Mouse (Mus musculus) neural tube, embryonic 15.5 days (tissue): ENCODE measurements at regions not wholly inside any gene's neighbourhood (a gene's known extent, or its start where the extent isn't known, plus 50 kb on each side); places are given as distances from the start of the nearest gene placed in this dataset.

Experiments
- ATAC-seq: fragments of 200-750 bp; cut with Nextera tagmentation; 2 replicates; pipeline ENCODE4 v1.8.0; 2017; ENCODE audit warnings: mild to moderate bottlenecking, moderate TSS enrichment, moderate library complexity; ENCODE audit not compliant: low FRiP score
- H3K27ac ChIP-seq: fragments of 300-500 bp; sonication (generic); replicated peaks from 2 replicates; pipeline ENCODE4 v1.5.1; 2015; ENCODE audit warnings: mild to moderate bottlenecking, inconsistent platforms
- H3K27me3 ChIP-seq: fragments of 300-500 bp; sonication (generic); replicated peaks from 2 replicates; pipeline ENCODE4 v1.6.1; 2015; ENCODE audit warnings: inconsistent platforms
- H3K36me3 ChIP-seq: fragments of 300-500 bp; sonication (generic); 2 replicates; pipeline ENCODE4 v1.6.1; 2015; ENCODE audit warnings: inconsistent platforms
- H3K4me1 ChIP-seq: fragments of 300-500 bp; sonication (generic); 2 replicates; pipeline ENCODE4 v1.6.1; 2015; ENCODE audit warnings: inconsistent platforms
- H3K4me2 ChIP-seq: fragments of 300-500 bp; sonication (generic); 2 replicates; pipeline ENCODE4 v1.6.1; 2015; ENCODE audit warnings: inconsistent platforms, mild to moderate bottlenecking, moderate library complexity
- H3K4me3 ChIP-seq: fragments of 300-500 bp; sonication (generic); replicated peaks from 2 replicates; pipeline ENCODE4 v1.5.1; 2015; ENCODE audit warnings: mild to moderate bottlenecking, inconsistent platforms
- H3K9ac ChIP-seq: fragments of 300-500 bp; sonication (generic); replicated peaks from 2 replicates; pipeline ENCODE4 v1.6.1; 2015; ENCODE audit warnings: mild to moderate bottlenecking, inconsistent platforms
- H3K9me3 ChIP-seq: fragments of 300-500 bp; sonication (generic); replicated peaks from 2 replicates; pipeline ENCODE4 v1.6.1; 2016; ENCODE audit warnings: inconsistent platforms
- WGBS: fragments of 180-500 bp; shearing (Covaris S2); methylation state at CpG from one replicate; pipeline ENCODE4 v1.1.7; 2015; ENCODE audit warnings: mixed read lengths; 5-methylcytosine and 5-hydroxymethylcytosine counted together

DNA sequence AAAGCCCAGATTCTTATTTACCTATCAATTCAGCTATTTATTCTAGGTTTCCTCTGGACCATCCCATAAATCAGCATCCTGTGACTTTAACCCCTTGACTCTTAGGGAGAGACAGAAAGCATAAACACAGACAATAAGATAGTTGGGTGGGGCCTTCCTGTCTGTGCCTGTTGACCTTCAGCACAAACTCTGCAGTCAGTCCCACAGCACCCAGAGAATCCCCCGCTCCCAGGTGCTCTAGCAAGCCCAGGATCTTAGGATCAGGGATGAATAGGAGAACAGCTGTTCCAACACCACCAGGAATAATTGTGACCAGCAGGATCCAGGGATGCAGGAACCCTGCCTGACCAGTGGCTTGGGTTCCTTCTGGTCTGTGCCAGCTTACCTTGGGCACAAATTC lies 107.8 kb downstream of the Basp1 start:
- Histone ChIP-seq H3K4me3 (no peak overlapping the region), H3K9me3 (no peaks in the 10 kb centered on the region), H3K4me1 (no peaks in the 10 kb centered on the region), H3K27ac (no peak overlapping the region), H3K36me3 (no peaks in the 10 kb centered on the region), H3K27me3 (no peaks in the 10 kb centered on the region), H3K9ac (no peak overlapping the region), H3K4me2 (no peak overlapping the region)
- ATAC-seq, result no peak
- WGBS, result 81% methylated on average over 1 of the region's 1 CpGs

DNA sequence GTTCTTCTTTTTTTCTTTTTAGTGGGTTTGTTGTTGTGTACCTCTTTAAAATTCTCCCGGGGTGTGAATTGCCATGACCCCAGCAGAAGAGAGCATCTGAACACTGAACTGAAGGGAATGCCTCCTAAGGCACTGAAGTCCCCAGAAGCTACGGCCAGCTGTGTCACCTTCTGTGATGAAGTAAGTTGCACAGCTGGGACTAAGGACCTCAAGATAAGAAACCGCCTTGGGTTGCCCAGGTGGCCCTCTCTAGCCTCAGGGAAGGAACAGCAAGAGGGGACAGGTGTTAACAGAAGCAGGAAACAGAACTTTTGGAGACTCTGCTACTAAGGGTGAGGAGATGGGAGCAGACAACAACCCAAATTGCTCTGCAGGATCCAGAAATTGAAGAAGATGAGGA lies 110.2 kb downstream of the Basp1 start:
- Histone ChIP-seq H3K4me3 (no peak overlapping the region), H3K4me1 (no peaks in the 10 kb centered on the region), H3K4me2 (no peak overlapping the region), H3K9me3 (no peaks in the 10 kb centered on the region), H3K27ac (no peak overlapping the region), H3K27me3 (no peaks in the 10 kb centered on the region), H3K36me3 (no peaks in the 10 kb centered on the region), H3K9ac (no peak overlapping the region)
- ATAC-seq, result no peak
- 88% methylated on average over 3 of the region's 3 CpGs for WGBS

DNA sequence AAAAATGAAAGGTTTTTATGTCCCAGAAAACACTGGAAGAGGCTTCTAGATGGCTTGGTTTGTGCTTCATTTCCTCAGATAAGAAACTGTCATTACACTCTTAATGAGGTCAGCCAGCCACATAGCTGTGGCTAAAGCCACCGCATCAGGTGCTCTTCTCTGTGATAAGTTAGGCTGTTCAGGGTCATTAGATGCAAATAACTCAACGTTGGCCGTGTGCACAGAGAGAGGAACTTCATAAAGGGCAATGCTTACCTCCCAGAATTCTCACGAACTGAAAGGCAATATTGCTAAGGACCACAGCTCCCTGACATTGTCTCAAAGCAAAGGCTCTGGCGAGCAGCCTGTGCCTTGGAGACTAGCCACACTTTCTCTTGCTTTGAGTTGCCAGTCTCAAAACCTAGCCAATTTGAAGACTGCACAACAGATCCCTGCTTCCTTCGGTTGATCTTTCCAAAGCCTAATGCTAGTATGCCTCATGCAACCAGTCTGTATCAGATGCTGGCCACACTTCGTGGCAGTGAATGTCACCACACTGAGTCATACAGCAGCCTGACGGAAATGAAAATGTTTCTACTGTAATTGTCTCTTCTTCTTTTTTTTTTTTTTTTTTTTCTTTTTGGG lies 110.8 kb downstream of the Basp1 start:
- no peak for ATAC-seq
- Histone ChIP-seq H3K9ac (no peak overlapping the region), H3K4me1 (no peaks in the 10 kb centered on the region), H3K4me3 (no peak overlapping the region), H3K27ac (no peak overlapping the region), H3K4me2 (no peak overlapping the region), H3K36me3 (no peaks in the 10 kb centered on the region), H3K9me3 (no peaks in the 10 kb centered on the region), H3K27me3 (no peaks in the 10 kb centered on the region)
- WGBS, result 64% methylated on average over 8 of the region's 8 CpGs

DNA sequence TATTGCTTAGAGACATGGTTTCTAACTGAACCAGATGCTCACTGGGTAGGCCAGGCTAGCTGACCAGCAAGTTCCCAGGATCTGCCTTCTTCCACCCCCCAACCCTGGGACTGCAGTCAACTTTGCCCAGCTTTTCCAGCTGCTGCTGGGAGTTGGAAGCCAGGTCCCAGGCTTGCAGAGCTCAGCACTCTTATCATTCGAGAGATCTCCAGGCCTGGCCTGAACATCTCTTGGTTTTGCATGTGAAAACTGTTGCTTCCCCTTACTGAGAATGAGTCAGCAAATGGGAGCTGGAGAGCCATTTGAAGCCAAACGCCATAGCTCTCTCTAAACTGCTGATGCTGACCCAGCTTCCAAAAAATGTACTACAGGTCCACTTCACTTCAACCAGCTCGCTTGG lies 111.8 kb downstream of the Basp1 start:
- 74% methylated on average over 3 of the region's 3 CpGs for WGBS
- no peaks in the 10 kb centered on the region for H3K36me3 ChIP-seq
- H3K9me3 ChIP-seq, result no peaks in the 10 kb centered on the region
- no peaks in the 10 kb centered on the region for H3K4me1 ChIP-seq
- no peak overlapping the region for H3K9ac ChIP-seq
- no peak overlapping the region for H3K4me2 ChIP-seq
- H3K27me3 ChIP-seq, result no peaks in the 10 kb centered on the region
- no peak overlapping the region for H3K27ac ChIP-seq
- no peak for ATAC-seq
- H3K4me3 ChIP-seq, result no peak overlapping the region

DNA sequence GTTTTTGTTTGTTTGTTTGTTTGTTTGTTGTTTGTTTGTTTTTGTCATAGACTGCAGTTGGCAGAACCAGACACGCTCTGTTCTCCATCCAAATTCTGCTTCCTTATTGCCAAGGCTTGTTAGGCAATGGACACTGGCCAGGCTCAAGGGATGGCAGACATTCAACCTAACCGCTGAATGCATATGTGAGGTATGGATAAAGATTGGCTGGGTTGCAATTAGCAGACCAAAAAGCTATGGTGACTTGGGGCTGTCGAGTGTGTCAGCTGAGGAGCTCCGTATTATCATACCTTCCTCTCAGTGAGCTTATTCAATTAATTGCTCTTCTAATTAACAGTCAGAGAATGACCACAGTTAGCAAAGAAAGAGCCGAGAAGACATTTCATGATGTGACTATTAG lies 116.3 kb downstream of the Basp1 start:
- ATAC-seq, result no peak
- no peaks in the 10 kb centered on the region for H3K27me3 ChIP-seq
- H3K4me1 ChIP-seq, result no peaks in the 10 kb centered on the region
- H3K4me3 ChIP-seq, result no peak overlapping the region
- H3K9ac ChIP-seq, result no peak overlapping the region
- WGBS, result 53% methylated on average over 5 of the region's 5 CpGs
- H3K4me2 ChIP-seq, result no peak overlapping the region
- H3K9me3 ChIP-seq, result no peaks in the 10 kb centered on the region
- no peak overlapping the region for H3K27ac ChIP-seq
- no peaks in the 10 kb centered on the region for H3K36me3 ChIP-seq

DNA sequence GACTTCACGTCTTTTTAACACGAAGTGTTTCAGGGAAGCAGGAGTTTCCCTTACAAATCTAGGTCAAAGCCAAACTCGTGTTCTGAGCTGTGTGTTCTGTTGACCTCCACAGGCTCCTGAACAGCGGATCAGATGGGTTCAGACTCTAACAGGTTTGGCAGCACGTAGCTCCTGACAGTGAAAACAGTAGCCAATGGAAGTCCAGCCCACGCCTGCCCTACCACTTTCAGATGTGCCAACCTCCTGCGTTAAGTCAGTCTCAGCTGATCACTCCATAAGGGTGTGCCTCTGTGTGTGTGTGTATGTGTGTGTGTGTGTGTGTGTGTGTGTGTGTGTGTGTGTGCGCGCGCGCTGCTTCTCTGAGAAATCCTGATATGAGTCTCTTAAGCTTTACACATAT lies 116.8 kb downstream of the Basp1 start:
- Histone ChIP-seq H3K9ac (no peak overlapping the region), H3K27ac (no peak overlapping the region), H3K27me3 (no peaks in the 10 kb centered on the region), H3K4me1 (no peaks in the 10 kb centered on the region), H3K9me3 (no peaks in the 10 kb centered on the region), H3K4me3 (no peak overlapping the region), H3K36me3 (no peaks in the 10 kb centered on the region), H3K4me2 (no peak overlapping the region)
- no peak for ATAC-seq
- WGBS, result 89% methylated on average over 11 of the region's 11 CpGs

DNA sequence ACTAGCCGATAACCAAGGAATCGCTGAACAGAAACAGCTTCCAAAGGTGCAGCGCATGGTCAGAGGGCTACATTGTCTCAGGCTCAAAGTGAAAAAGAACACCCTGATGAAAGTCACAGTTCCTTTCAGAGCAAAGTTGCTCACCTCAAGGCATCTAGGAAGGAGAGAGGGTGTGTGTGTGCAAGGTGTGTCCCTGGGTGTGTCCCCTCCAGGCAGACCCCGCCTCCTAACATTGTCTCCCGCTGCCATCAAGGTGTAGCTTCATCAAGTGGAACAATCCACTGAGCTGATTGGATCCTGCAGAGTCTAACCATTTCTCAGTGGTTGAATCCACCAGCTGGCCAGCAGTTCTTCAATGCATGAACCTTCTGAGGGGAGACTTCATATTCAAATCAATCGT lies 117.8 kb downstream of the Basp1 start:
- no peaks in the 10 kb centered on the region for H3K27me3 ChIP-seq
- no peak overlapping the region for H3K4me3 ChIP-seq
- no peaks in the 10 kb centered on the region for H3K36me3 ChIP-seq
- H3K4me1 ChIP-seq, result peaks cover 5% of the 10 kb centered on the region; the same call in 1 of the 2 replicates
- no peak for ATAC-seq
- H3K4me2 ChIP-seq, result no peak overlapping the region
- no peak overlapping the region for H3K27ac ChIP-seq
- no peak overlapping the region for H3K9ac ChIP-seq
- 95% methylated on average over 6 of the region's 6 CpGs for WGBS
- H3K9me3 ChIP-seq, result no peaks in the 10 kb centered on the region

DNA sequence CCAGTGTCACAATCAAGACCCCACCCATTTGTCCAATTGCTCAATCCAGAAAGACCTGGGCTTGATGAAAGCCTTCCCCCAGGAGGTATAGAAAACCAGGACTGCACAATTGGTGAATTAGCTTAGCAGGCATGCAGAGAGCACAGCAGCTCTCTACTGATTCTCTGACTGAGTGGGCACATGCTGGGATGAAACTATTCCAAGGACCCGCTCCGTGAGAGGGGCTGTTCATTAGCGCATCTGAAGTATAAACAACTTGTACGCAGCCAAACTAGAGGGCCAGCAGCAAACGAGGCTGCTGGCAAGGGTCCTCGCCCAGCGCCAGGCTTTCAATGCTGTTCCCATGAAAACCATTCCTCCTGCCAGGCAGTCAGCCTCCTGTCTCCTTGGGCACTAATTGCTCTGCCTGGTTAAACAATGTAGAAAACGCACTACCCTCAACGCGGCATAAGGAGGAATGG lies 122.3 kb downstream of the Basp1 start:
- Histone ChIP-seq H3K27me3 (0 out of 2 replicates have a peak, but pooled peaks cover under 1% of the 10 kb centered on the region), H3K27ac (no peak overlapping the region), H3K36me3 (no peaks in the 10 kb centered on the region), H3K4me2 (peak overlapping the region; percentile 32), H3K4me1 (peaks cover 5% of the 10 kb centered on the region; the same call in 1 of the 2 replicates), H3K9ac (no peak overlapping the region), H3K4me3 (no peak overlapping the region), H3K9me3 (no peaks in the 10 kb centered on the region)
- ATAC-seq, result peak; percentile 85
- 32% methylated on average over 10 of the region's 10 CpGs for WGBS

DNA sequence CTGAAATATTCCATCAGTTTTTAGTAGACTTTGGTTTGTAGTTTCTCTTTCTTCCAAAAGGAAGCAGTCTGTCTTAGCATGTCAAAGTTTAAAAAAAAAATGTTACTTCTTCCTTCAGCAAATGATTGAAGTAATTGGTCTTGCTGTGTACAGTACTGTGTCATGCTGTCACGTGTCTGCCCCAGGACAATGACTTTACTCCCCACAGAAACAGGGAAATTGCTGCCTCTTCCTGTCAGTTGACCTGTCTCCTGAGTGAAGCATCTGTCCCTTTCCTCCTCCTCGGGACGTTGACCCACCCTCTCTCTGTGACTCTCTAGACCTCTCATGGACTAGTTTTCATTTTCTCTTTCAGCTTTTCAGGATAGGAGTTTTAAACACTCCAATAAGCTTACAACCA lies 125.7 kb downstream of the Basp1 start:
- Histone ChIP-seq H3K4me1 (peaks cover 17% of the 10 kb centered on the region), H3K36me3 (no peaks in the 10 kb centered on the region), H3K27me3 (0 out of 2 replicates have a peak, but pooled peaks cover 4% of the 10 kb centered on the region), H3K9me3 (no peaks in the 10 kb centered on the region), H3K27ac (no peak overlapping the region), H3K4me3 (no peak overlapping the region), H3K4me2 (no peak overlapping the region), H3K9ac (no peak overlapping the region)
- WGBS, result 62% methylated on average over 3 of the region's 3 CpGs
- ATAC-seq, result no peak

DNA sequence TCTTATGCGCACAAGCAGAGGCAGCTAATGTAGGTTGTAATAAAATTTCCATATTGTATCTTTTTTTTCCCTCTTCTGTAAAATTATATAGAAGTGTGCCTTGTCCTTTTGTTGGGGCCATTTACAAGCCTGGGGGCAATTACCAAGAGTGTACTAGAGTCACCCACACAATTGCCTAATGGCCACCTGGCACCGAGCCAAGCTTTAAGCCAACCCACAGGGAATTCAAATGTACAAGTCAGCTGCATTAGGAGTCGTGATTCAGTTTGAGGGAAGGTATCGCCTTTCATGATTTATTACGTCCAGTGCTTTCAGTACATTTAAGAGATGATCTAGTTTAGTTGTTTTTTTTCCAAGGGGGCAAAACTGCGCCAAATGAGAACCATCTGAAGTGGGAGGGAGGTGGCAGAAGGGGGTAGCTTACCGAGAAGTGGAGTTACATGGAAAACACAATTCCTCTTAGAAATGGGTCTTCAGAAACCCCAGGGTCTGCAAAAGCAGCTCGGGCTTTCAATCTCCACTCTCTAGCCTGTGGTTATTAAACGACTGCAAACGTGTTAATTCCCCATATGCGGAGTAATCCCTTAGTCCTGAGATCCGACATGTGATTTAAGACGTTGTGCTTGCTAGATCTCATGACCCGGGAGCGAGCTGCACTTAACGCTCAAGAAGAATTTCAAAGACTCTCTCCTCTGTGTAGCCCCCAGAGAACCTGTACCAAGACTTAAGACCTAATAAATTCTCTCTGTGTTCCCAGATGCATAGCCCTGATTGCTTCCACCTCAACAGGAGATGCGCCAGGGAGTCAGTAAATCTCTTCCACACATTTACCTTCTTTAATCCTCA lies 129.0 kb downstream of the Basp1 start:
- Histone ChIP-seq H3K27ac (no peak overlapping the region), H3K4me3 (no peak overlapping the region), H3K27me3 (0 out of 2 replicates have a peak, but pooled peaks cover 4% of the 10 kb centered on the region), H3K4me1 (peaks cover 12% of the 10 kb centered on the region), H3K9me3 (no peaks in the 10 kb centered on the region), H3K36me3 (no peaks in the 10 kb centered on the region), H3K9ac (no peak overlapping the region), H3K4me2 (no peak overlapping the region)
- peak; percentile 63; the same call in 1 of the 2 replicates for ATAC-seq
- WGBS, result 21% methylated on average over 17 of the region's 17 CpGs

DNA sequence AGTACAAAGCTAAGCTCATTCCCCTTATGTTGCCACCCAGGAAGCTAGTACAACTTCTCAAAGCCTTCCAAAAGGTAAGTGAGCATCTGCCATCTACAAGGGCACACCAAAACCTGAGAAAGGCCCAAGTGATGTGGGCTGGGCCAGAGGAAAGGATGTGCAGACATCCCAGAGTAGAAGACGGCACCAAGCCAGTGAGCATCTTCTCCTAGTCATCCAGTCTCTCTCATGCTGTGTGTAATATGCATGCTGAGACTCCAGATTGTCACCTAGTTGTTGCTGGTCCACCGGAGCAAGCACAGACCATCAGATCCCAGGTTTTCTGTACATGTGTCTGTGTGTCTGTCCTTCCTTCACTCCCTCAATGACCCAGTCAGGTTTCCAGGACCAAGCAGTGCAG lies 129.9 kb downstream of the Basp1 start:
- Histone ChIP-seq H3K9ac (no peak overlapping the region), H3K4me2 (no peak overlapping the region), H3K9me3 (no peaks in the 10 kb centered on the region), H3K27ac (no peak overlapping the region), H3K4me1 (peaks cover 14% of the 10 kb centered on the region), H3K4me3 (no peak overlapping the region), H3K27me3 (0 out of 2 replicates have a peak, but pooled peaks cover 4% of the 10 kb centered on the region), H3K36me3 (no peaks in the 10 kb centered on the region)
- no peak for ATAC-seq
- 81% methylated on average over 2 of the region's 2 CpGs for WGBS

DNA sequence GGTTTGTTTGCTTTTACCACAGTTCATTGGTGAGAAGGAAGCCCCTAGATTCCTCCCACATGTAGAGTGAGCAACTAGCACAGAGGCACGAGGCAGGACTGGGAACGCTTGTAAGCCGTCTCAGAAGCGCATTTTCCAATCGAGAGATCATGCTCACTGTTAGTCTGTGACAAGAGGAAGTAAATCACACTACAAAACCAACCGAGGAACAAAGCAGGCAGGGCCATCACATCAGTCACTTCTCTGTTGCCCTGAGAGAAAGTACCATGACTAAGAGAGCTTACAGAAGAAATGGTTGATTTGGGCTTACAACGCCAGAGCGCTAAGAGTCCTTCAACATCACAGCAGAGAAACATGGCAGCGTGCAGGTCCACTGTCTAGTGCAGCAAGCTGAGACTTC lies 131.2 kb downstream of the Basp1 start:
- H3K36me3 ChIP-seq, result no peaks in the 10 kb centered on the region
- H3K27ac ChIP-seq, result no peak overlapping the region
- no peak overlapping the region for H3K4me2 ChIP-seq
- H3K9ac ChIP-seq, result no peak overlapping the region
- H3K9me3 ChIP-seq, result no peaks in the 10 kb centered on the region
- H3K4me3 ChIP-seq, result no peak overlapping the region
- WGBS, result 34% methylated on average over 9 of the region's 9 CpGs
- H3K27me3 ChIP-seq, result 0 out of 2 replicates have a peak, but pooled peaks cover 4% of the 10 kb centered on the region
- no peak for ATAC-seq
- peaks cover 17% of the 10 kb centered on the region for H3K4me1 ChIP-seq
